Mouse (Mus musculus): Measurements from ENCODE around the gene Nudt8. TPM values are rescaled to one million over a fixed set of nuclear protein-coding genes. Genes with fewer than 3 reads are reported as not detected.
"Not testable (repeated sequence)": the region's sequence is repeated elsewhere in the genome, so short reads cannot be mapped to it uniquely, and the experiment has no call there.

Gene Nudt8
- polyA plus RNA-seq, 1 experiment from 2014 or later: 41.1 TPM

DNA sequence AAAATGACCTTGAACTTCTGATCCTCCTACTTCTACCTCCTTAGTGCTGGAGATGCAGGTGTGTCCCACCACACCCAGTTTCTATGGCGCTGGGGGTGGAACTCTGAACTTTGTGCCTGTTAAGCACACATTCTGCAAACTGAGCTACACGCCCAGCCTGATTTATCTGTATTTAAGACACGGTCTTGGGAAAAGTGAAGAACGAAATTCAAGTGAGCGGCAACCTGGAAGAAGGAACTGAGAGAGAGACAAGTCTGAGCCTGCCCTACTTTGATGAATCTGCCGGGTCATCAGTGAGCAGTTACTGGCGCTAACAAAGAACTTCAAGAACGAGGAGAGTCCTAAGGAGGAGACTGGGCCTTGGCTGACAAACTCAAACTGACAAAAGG, 46.5 kb downstream of the Nudt8 start:
- Histone ChIP-seq H3K9ac (ENCODE audit: low read length) (no peak overlapping the region), H3K9me3 (replicated peaks; ENCODE audit: control insufficient read depth, low read length) (no peaks in the 10 kb centered on the region), H3K4me3 (ENCODE audit: low read depth, low read length) (no peak overlapping the region), H3K27ac (ENCODE audit: low read depth, low read length) (no peak overlapping the region), H3K27me3 (replicated peaks; ENCODE audit: control insufficient read depth, insufficient read depth, low read length) (no peaks in the 10 kb centered on the region), H3K4me2 (ENCODE audit: low read length) (no peak overlapping the region), H3K4me1 (ENCODE audit: control insufficient read depth, insufficient read depth, low read length) (no peaks in the 10 kb centered on the region), H3K36me3 (ENCODE audit: control insufficient read depth, insufficient read depth, low read length) (no peaks in the 10 kb centered on the region)
- 84% methylated on average over 8 of the region's 8 CpGs for WGBS
- ATAC-seq (no peak), DNase-seq (ENCODE audit: low spot score) (no peak)

DNA sequence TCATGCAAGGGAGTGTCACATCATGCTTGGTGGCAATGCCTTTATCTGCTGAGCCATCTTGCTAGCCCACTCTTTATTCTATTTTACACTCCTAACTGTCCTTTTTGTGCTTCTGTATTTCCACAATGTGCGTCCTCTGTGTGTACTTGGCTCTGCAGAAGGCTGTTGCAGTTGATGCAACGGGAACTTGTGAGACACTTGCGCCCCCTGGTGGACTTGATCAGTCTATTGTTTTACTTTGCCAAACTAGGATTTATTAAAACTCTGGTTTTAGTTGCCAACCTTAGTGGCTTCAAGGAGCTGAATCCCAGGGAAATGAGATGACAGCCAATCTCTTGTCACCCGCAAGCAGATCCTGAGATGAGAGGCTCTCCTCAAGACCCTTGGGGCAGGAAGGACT, 47.5 kb downstream of the Nudt8 start:
- Histone ChIP-seq H3K4me1 (ENCODE audit: control insufficient read depth, insufficient read depth, low read length) (no peaks in the 10 kb centered on the region), H3K36me3 (ENCODE audit: control insufficient read depth, insufficient read depth, low read length) (no peaks in the 10 kb centered on the region), H3K4me3 (ENCODE audit: low read depth, low read length) (no peak overlapping the region), H3K27me3 (replicated peaks; ENCODE audit: control insufficient read depth, insufficient read depth, low read length) (no peaks in the 10 kb centered on the region), H3K9ac (ENCODE audit: low read length) (no peak overlapping the region), H3K9me3 (replicated peaks; ENCODE audit: control insufficient read depth, low read length) (no peaks in the 10 kb centered on the region), H3K27ac (ENCODE audit: low read depth, low read length) (no peak overlapping the region), H3K4me2 (ENCODE audit: low read length) (no peak overlapping the region)
- ATAC-seq (no peak), DNase-seq (ENCODE audit: low spot score) (peak; percentile 90)
- WGBS: 12% methylated on average over 4 of the region's 4 CpGs

DNA sequence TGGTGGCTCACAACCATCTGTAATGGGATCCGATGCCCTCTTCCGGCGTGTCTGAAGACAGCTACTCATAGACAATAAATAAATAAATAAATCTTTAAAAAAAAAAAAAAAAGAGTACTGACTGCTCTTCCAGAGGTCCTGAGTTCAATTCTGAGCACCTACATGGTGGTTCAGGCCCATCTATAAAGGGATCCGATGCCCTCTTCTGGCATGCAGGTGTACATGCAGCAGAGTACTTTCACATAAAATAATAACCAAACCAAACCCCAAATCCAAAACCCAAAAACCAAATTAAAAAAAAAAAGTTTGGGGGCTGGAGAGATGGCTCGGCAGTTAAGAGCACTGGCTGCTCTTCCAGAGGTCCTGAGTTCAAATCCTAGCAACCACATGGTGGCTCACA, 48.7 kb downstream of the Nudt8 start:
- not testable (repeated sequence) for H3K4me3 ChIP-seq (ENCODE audit: low read depth, low read length); H3K27me3 ChIP-seq (replicated peaks; ENCODE audit: control insufficient read depth, insufficient read depth, low read length); H3K4me2 ChIP-seq (ENCODE audit: low read length); H3K27ac ChIP-seq (ENCODE audit: low read depth, low read length); H3K36me3 ChIP-seq (ENCODE audit: control insufficient read depth, insufficient read depth, low read length); ATAC-seq; H3K9me3 ChIP-seq (replicated peaks; ENCODE audit: control insufficient read depth, low read length); DNase-seq (ENCODE audit: low spot score); H3K4me1 ChIP-seq (ENCODE audit: control insufficient read depth, insufficient read depth, low read length); H3K9ac ChIP-seq (ENCODE audit: low read length)
- WGBS: 85% methylated on average over 5 of the region's 5 CpGs

DNA sequence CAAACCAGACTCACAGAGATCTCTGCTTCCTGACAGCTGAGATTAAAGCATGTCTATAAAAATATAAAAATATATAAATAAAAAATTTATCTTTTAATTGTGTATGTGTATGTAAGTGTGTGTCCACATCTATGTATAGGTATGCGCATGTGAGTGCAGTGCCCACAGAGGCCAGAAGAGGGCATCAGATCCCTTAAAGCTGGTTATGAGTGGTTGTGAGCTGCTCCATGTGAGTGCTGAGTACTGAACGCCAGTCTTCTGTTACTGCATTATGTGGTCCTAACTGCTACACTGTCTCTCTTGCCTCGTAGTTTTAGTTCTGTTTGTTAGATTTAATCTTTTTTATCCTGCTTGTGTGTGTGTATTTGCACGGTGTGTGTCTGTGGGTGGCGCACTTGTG, 50.6 kb downstream of the Nudt8 start:
- H3K27me3 ChIP-seq (replicated peaks; ENCODE audit: control insufficient read depth, insufficient read depth, low read length): no peaks in the 10 kb centered on the region
- H3K4me2 ChIP-seq (ENCODE audit: low read length): no peak overlapping the region
- H3K9ac ChIP-seq (ENCODE audit: low read length): no peak overlapping the region
- ATAC-seq: no peak
- no peaks in the 10 kb centered on the region for H3K9me3 ChIP-seq (replicated peaks; ENCODE audit: control insufficient read depth, low read length)
- H3K27ac ChIP-seq (ENCODE audit: low read depth, low read length): no peak overlapping the region
- no peak overlapping the region for H3K4me3 ChIP-seq (ENCODE audit: low read depth, low read length)
- 90% methylated on average over 5 of the region's 5 CpGs for WGBS
- H3K36me3 ChIP-seq (ENCODE audit: control insufficient read depth, insufficient read depth, low read length): no peaks in the 10 kb centered on the region
- H3K4me1 ChIP-seq (ENCODE audit: control insufficient read depth, insufficient read depth, low read length): no peaks in the 10 kb centered on the region
- DNase-seq (ENCODE audit: low spot score): no peak

Other genes starting within 250 kb of the Nudt8 start
- 32.8 and 48.7 TPM in 2 replicates for gene Kmt5b, start 233.2 kb upstream of the Nudt8 start, polyA plus RNA-seq (2014; fragmentation: Nextera tagmentation; extraction: Ambion mirVana)
- 32.0 and 49.5 TPM in 2 replicates for gene Chka, start 148.8 kb upstream of the Nudt8 start, polyA plus RNA-seq (2014; fragmentation: Nextera tagmentation; extraction: Ambion mirVana)
- gene Tcirg1, start 93.4 kb upstream of the Nudt8 start, polyA plus RNA-seq (2014; fragmentation: Nextera tagmentation; extraction: Ambion mirVana): 5.8 and 9.1 TPM in 2 replicates
- gene Ndufs8, start 87.8 kb upstream of the Nudt8 start, polyA plus RNA-seq (2014; fragmentation: Nextera tagmentation; extraction: Ambion mirVana): 243 and 301 TPM in 2 replicates
- 1.9 and 2.0 TPM in 2 replicates for gene Aldh3b1, start 70.8 kb upstream of the Nudt8 start, polyA plus RNA-seq (2014; fragmentation: Nextera tagmentation; extraction: Ambion mirVana)
- 7.5 and 9.4 TPM in 2 replicates for gene Unc93b1, start 65.4 kb upstream of the Nudt8 start, polyA plus RNA-seq (2014; fragmentation: Nextera tagmentation; extraction: Ambion mirVana)
- gene Aldh3b3, start 41.9 kb upstream of the Nudt8 start, polyA plus RNA-seq (2014; fragmentation: Nextera tagmentation; extraction: Ambion mirVana): not detected in 2 replicates
- gene Aldh3b2, start 28.3 kb upstream of the Nudt8 start, polyA plus RNA-seq (2014; fragmentation: Nextera tagmentation; extraction: Ambion mirVana): 0.36 and 0.42 TPM in 2 replicates
- 1.8 and 2.3 TPM in 2 replicates for gene Acy3, start 14.0 kb upstream of the Nudt8 start, polyA plus RNA-seq (2014; fragmentation: Nextera tagmentation; extraction: Ambion mirVana)
- not detected in 2 replicates for gene Tbx10, start 7.8 kb upstream of the Nudt8 start, polyA plus RNA-seq (2014; fragmentation: Nextera tagmentation; extraction: Ambion mirVana)
- gene Gm49405, start within 50 bp of the Nudt8 start, polyA plus RNA-seq (2014; fragmentation: Nextera tagmentation; extraction: Ambion mirVana): 2.2 and 3.8 TPM in 2 replicates
- gene Doc2g, start 2.7 kb downstream of the Nudt8 start, polyA plus RNA-seq (2014; fragmentation: Nextera tagmentation; extraction: Ambion mirVana): 3.2 and 5.4 TPM in 2 replicates
- 238 and 254 TPM in 2 replicates for gene Ndufv1, start 12.2 kb downstream of the Nudt8 start, polyA plus RNA-seq (2014; fragmentation: Nextera tagmentation; extraction: Ambion mirVana)
- gene Gstp1, start 37.4 kb downstream of the Nudt8 start, polyA plus RNA-seq (2014; fragmentation: Nextera tagmentation; extraction: Ambion mirVana): 369 and 398 TPM in 2 replicates
- gene Gstp2, start 45.4 kb downstream of the Nudt8 start, polyA plus RNA-seq (2014; fragmentation: Nextera tagmentation; extraction: Ambion mirVana): 1.2 and 4.2 TPM in 2 replicates
- not detected in 2 replicates for gene Gstp3, start 59.0 kb downstream of the Nudt8 start, polyA plus RNA-seq (2014; fragmentation: Nextera tagmentation; extraction: Ambion mirVana)
- gene Cabp2, start 81.0 kb downstream of the Nudt8 start, polyA plus RNA-seq (2014; fragmentation: Nextera tagmentation; extraction: Ambion mirVana): not detected in 2 replicates
- 88.6 and 91.7 TPM in 2 replicates for gene Cdk2ap2, start 96.6 kb downstream of the Nudt8 start, polyA plus RNA-seq (2014; fragmentation: Nextera tagmentation; extraction: Ambion mirVana)
- gene Pitpnm1, start 99.4 kb downstream of the Nudt8 start, polyA plus RNA-seq (2014; fragmentation: Nextera tagmentation; extraction: Ambion mirVana): 29.1 and 40.8 TPM in 2 replicates
- gene Aip, start 125.3 kb downstream of the Nudt8 start, polyA plus RNA-seq (2014; fragmentation: Nextera tagmentation; extraction: Ambion mirVana): 85.2 and 94.4 TPM in 2 replicates
- gene Gpr152, start 139.2 kb downstream of the Nudt8 start, polyA plus RNA-seq (2014; fragmentation: Nextera tagmentation; extraction: Ambion mirVana): not detected in 2 replicates
- 0.08 and 0.12 TPM in 2 replicates for gene Cabp4, start 143.5 kb downstream of the Nudt8 start, polyA plus RNA-seq (2014; fragmentation: Nextera tagmentation; extraction: Ambion mirVana)
- 134 and 154 TPM in 2 replicates for gene Coro1b, start 148.0 kb downstream of the Nudt8 start, polyA plus RNA-seq (2014; fragmentation: Nextera tagmentation; extraction: Ambion mirVana)
- gene Ptprcap, start 153.0 kb downstream of the Nudt8 start, polyA plus RNA-seq (2014; fragmentation: Nextera tagmentation; extraction: Ambion mirVana): 0.24 TPM in 1 of 2 replicates, not detected in the other
- 32.3 and 35.5 TPM in 2 replicates for gene Rps6kb2, start 162.8 kb downstream of the Nudt8 start, polyA plus RNA-seq (2014; fragmentation: Nextera tagmentation; extraction: Ambion mirVana)
- 3.9 and 4.2 TPM in 2 replicates for gene Carns1, start 174.9 kb downstream of the Nudt8 start, polyA plus RNA-seq (2014; fragmentation: Nextera tagmentation; extraction: Ambion mirVana)
- 0.52 and 0.80 TPM in 2 replicates for gene Tbc1d10c, start 190.7 kb downstream of the Nudt8 start, polyA plus RNA-seq (2014; fragmentation: Nextera tagmentation; extraction: Ambion mirVana)
- gene Ppp1ca, start 191.5 kb downstream of the Nudt8 start, polyA plus RNA-seq (2014; fragmentation: Nextera tagmentation; extraction: Ambion mirVana): 608 and 689 TPM in 2 replicates
- 25.5 and 25.7 TPM in 2 replicates for gene Rad9a, start 201.1 kb downstream of the Nudt8 start, polyA plus RNA-seq (2014; fragmentation: Nextera tagmentation; extraction: Ambion mirVana)
- 0.61 and 0.85 TPM in 2 replicates for gene Clcf1, start 213.7 kb downstream of the Nudt8 start, polyA plus RNA-seq (2014; fragmentation: Nextera tagmentation; extraction: Ambion mirVana)
- gene AC109138.7, start 213.8 kb downstream of the Nudt8 start, polyA plus RNA-seq (2014; fragmentation: Nextera tagmentation; extraction: Ambion mirVana): not detected in 2 replicates
- 17.6 and 19.0 TPM in 2 replicates for gene Pold4, start 231.3 kb downstream of the Nudt8 start, polyA plus RNA-seq (2014; fragmentation: Nextera tagmentation; extraction: Ambion mirVana)

Data from forebrain, embryonic 14.5 days (tissue).